In the genomic region with DNA sequence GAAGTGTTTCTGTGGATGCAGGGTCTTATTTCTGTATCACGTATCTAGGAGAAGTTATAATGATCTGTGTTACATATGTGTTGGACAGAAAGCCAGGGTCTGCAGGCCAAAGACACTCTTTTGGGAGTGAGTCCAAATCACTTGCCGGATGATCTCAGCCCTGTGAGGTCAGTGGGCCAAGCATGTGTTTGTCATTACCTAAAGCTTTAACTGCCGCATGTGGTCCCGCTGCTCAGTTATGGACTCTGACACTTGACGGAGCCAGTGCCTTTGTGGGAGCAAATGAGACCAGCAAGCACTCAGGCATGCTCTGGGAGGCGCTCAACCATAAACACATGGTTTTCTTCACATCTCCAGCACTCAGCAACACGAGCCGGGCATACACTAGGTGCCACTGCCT, we compare ENCODE assay signal across 10 mouse cellular contexts. TPM values are rescaled to one million over a fixed set of nuclear protein-coding genes. Genes with fewer than 3 reads are reported as not detected.
A peak's percentile ranks its signal among the peaks of the same experiment; 100 is the strongest.
DNase-seq lines count a peak whose midpoint lies in the region; ATAC-seq lines count a peak whose summit lies in the region.
"Had no signal": no experiment of that assay in that cellular context is flagged by ENCODE, and none has a peak within 500 bp of the region (broad histone marks: within the 10 kb centered on the region; RNA-seq: fewer than 3 reads in every experiment).

No protein-coding gene starts in this region.

- H3K4me2 ChIP-seq in midbrain, embryonic 15.5 days = no peak overlapping the region
- H3K4me2 ChIP-seq in embryonic facial prominence, embryonic 15.5 days (replicated peaks) = no peak overlapping the region
- no peak overlapping the region for H3K4me2 ChIP-seq in kidney, embryonic 14.5 days (replicated peaks; ENCODE audit: low read depth, low read length)
- H3K4me2 ChIP-seq: hindbrain, embryonic 15.5 days had no signal

- no peaks in the 10 kb centered on the region for H3K36me3 ChIP-seq in midbrain, embryonic 10.5 days
- no peaks in the 10 kb centered on the region for H3K36me3 ChIP-seq in midbrain, embryonic 15.5 days (replicated peaks)
- H3K36me3 ChIP-seq in embryonic facial prominence, embryonic 15.5 days = no peaks in the 10 kb centered on the region
- no peaks in the 10 kb centered on the region for H3K36me3 ChIP-seq in kidney, embryonic 14.5 days (ENCODE audit: control insufficient read depth, insufficient read depth, low read length)
- H3K36me3 ChIP-seq: hindbrain, embryonic 15.5 days had no signal

- no peak overlapping the region for H3K4me3 ChIP-seq in midbrain, embryonic 10.5 days
- no peak overlapping the region for H3K4me3 ChIP-seq in midbrain, embryonic 15.5 days
- H3K4me3 ChIP-seq in embryonic facial prominence, embryonic 15.5 days (replicated peaks) = no peak overlapping the region
- no peak overlapping the region for H3K4me3 ChIP-seq in kidney, embryonic 14.5 days (ENCODE audit: low read length)
- H3K4me3 ChIP-seq: hindbrain, embryonic 15.5 days had no signal

- H3K9ac ChIP-seq in midbrain, embryonic 15.5 days = no peak overlapping the region
- H3K9ac ChIP-seq in embryonic facial prominence, embryonic 15.5 days = no peak overlapping the region
- no peak overlapping the region for H3K9ac ChIP-seq in kidney, embryonic 14.5 days (ENCODE audit: low read depth, low read length)
- H3K9ac ChIP-seq: hindbrain, embryonic 15.5 days had no signal

- H3K4me1 ChIP-seq in midbrain, embryonic 10.5 days = peaks cover 9% of the 10 kb centered on the region; the same call in 1 of the 2 replicates
- H3K4me1 ChIP-seq in midbrain, embryonic 15.5 days = no peaks in the 10 kb centered on the region
- H3K4me1 ChIP-seq in embryonic facial prominence, embryonic 15.5 days = peaks cover 5% of the 10 kb centered on the region; the same call in 1 of the 2 replicates
- peaks cover 7% of the 10 kb centered on the region; the same call in 1 of the 2 replicates for H3K4me1 ChIP-seq in kidney, embryonic 14.5 days (ENCODE audit: control insufficient read depth, insufficient read depth, low read length)
- H3K4me1 ChIP-seq: hindbrain, embryonic 15.5 days had no signal

- no peak overlapping the region for H3K27ac ChIP-seq in midbrain, embryonic 10.5 days (replicated peaks)
- no peak overlapping the region for H3K27ac ChIP-seq in midbrain, embryonic 15.5 days
- H3K27ac ChIP-seq in embryonic facial prominence, embryonic 15.5 days (replicated peaks) = no peak overlapping the region
- H3K27ac ChIP-seq in kidney, embryonic 14.5 days (ENCODE audit: low read depth, low read length) = no peak overlapping the region
- H3K27ac ChIP-seq: hindbrain, embryonic 15.5 days; macrophage had no signal

- DNase-seq in midbrain, embryonic 10.5 days (ENCODE audit: low spot score) = peak; percentile 32
- peak; percentile 44 for DNase-seq in skeletal muscle tissue, adult 2 months (ENCODE audit: low read depth, low spot score)
- no peak for DNase-seq in layer of hippocampus, adult 8-10 months (ENCODE audit: low spot score in 2 of 2)
- DNase-seq in layer of hippocampus, postnatal 10 days (ENCODE audit: low spot score in 2 of 2) = no peak
- DNase-seq: right cerebral cortex, postnatal 4 days had no signal

- no peak for ATAC-seq in midbrain, embryonic 15.5 days (replicated peaks)
- ATAC-seq in embryonic facial prominence, embryonic 15.5 days (ENCODE audit: insufficient number of reproducible peaks, low FRiP score, low TSS enrichment, low read depth) = peak; percentile 54; the same call in 1 of the 2 replicates
- ATAC-seq in kidney, embryonic 14.5 days (ENCODE audit: low FRiP score, low TSS enrichment) = peak; percentile 60; the same call in 1 of the 2 replicates

- no peaks in the 10 kb centered on the region for H3K9me3 ChIP-seq in midbrain, embryonic 10.5 days (replicated peaks)
- H3K9me3 ChIP-seq in midbrain, embryonic 15.5 days = no peaks in the 10 kb centered on the region
- H3K9me3 ChIP-seq in embryonic facial prominence, embryonic 15.5 days (replicated peaks) = no peaks in the 10 kb centered on the region
- H3K9me3 ChIP-seq in kidney, embryonic 14.5 days (ENCODE audit: control insufficient read depth, low read length) = no peaks in the 10 kb centered on the region
- H3K9me3 ChIP-seq: hindbrain, embryonic 15.5 days had no signal

- 63% methylated on average over 8 of the region's 8 CpGs for WGBS in midbrain, embryonic 10.5 days
- WGBS in midbrain, embryonic 15.5 days = 60% methylated on average over 8 of the region's 8 CpGs
- 30% methylated on average over 8 of the region's 8 CpGs for WGBS in embryonic facial prominence, embryonic 15.5 days
- 23% methylated on average over 8 of the region's 8 CpGs for WGBS in kidney, embryonic 14.5 days

- H3K27me3 ChIP-seq in midbrain, embryonic 10.5 days (ENCODE audit: low read depth, poor library complexity, severe bottlenecking) = no peaks in the 10 kb centered on the region
- H3K27me3 ChIP-seq in midbrain, embryonic 15.5 days (replicated peaks) = no peaks in the 10 kb centered on the region
- no peaks in the 10 kb centered on the region for H3K27me3 ChIP-seq in embryonic facial prominence, embryonic 15.5 days
- no peaks in the 10 kb centered on the region for H3K27me3 ChIP-seq in kidney, embryonic 14.5 days (ENCODE audit: control insufficient read depth, insufficient read depth, low read length)
- H3K27me3 ChIP-seq: hindbrain, embryonic 15.5 days had no signal

RNA-seq across cellular contexts. Expression of a gene that starts 45.8 kb away (rescaled TPM):
- polyA plus RNA-seq in midbrain, embryonic 10.5 days (2016; fragmentation: Nextera tagmentation; extraction: Ambion mirVana) = 0.63 and 1.4 TPM in 2 replicates
- 6.9 and 8.9 TPM in 2 replicates for polyA plus RNA-seq in midbrain, embryonic 15.5 days (2015; fragmentation: Nextera tagmentation; extraction: Ambion mirVana)
- 0.83 and 1.2 TPM in 2 replicates for polyA plus RNA-seq in embryonic facial prominence, embryonic 15.5 days (2015; fragmentation: Nextera tagmentation; extraction: Ambion mirVana)
- 0.27 and 0.43 TPM in 2 replicates for polyA plus RNA-seq in kidney, embryonic 14.5 days (2014; fragmentation: Nextera tagmentation; extraction: Ambion mirVana)
- total RNA-seq in layer of hippocampus, adult 8-10 months (2022) = 10 to 100 TPM; 76.6 to 92.9 (median 85.0) TPM
- total RNA-seq in layer of hippocampus, postnatal 10 days (2021) = 10 to 100 TPM; 50.6 to 59.6 TPM

Comparison
In these comparisons a context has a peak if more than half of its experiments do, and no peak if none do; other contexts are left out.
1. DNase-seq: peak in midbrain, embryonic 10.5 days (single experiment) and skeletal muscle tissue, adult 2 months (single experiment); none in layer of hippocampus, adult 8-10 months (0 of 2) and layer of hippocampus, postnatal 10 days (0 of 2).